Mouse (Mus musculus) megakaryocyte, embryonic 14.5 days (primary cell): ENCODE data around the gene Tank.

Experiments used
- FLI1 ChIP-seq: IDR thresholded peaks from 2 replicates; pipeline ENCODE4 v1.6.1; 2012; ENCODE audit warnings: low read length, inconsistent platforms, mixed read lengths
- GATA1 ChIP-seq: IDR thresholded peaks from 3 replicates; pipeline ENCODE4 v1.6.1; 2012; ENCODE audit warnings: mixed read lengths, low read length, inconsistent platforms, borderline replicate concordance

DNA sequence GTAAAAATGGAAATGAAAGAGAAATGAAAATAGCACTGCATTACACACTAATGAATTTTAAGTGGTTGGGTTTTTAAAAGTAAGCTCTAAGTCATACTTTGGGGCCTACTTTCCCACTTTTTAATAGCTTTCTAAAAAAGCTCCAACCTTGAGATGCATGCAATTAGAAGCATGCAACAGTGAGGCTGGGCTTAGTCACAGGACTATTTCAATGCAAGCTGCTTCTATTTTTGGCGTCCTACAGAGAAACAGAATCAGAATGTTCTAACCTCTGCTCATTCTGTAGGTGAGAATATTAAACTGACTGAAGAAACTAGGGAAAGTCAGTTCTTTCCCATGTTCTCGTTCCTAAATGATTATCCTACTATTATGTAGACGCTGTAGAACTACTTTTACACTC, 110.7 kb downstream of the Tank start:
- no peak for TF ChIP-seq GATA1
- TF ChIP-seq FLI1, result no peak
